13 mouse cellular contexts compared by ENCODE assay signal in the genomic region with DNA sequence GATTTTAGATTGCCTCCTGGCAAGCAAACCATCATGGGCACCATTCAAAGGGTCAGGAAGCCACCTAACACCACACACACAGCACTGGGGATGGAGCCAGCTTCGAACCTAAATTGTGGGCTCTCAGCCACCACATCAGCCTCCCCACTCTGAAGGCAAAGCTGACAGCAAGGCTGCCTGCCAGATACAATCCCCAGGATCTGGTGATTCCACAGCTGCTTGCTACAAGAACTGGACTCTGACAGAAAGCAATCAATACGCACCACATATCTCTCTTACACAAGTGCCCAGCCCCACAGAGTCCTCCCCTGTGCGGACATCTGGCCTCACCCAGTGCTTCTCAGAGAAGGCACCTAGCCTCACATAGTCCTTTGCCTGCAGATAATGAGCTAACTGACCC. TPM values are rescaled to one million over a fixed set of nuclear protein-coding genes. Genes with fewer than 3 reads are reported as not detected.
DNase-seq lines count a peak whose midpoint lies in the region; ATAC-seq and TF ChIP-seq lines count a peak whose summit lies in the region.
"Had no signal": no experiment of that assay in that cellular context is flagged by ENCODE, and none has a peak within 500 bp of the region (broad histone marks: within the 10 kb centered on the region; RNA-seq: fewer than 3 reads in every experiment).

No protein-coding gene starts in this region.

- no peak overlapping the region for H3K4me3 ChIP-seq in heart, embryonic 16.5 days (ENCODE audit: low read length)
- H3K4me3 ChIP-seq in G1E (ENCODE audit: low read depth, low read length): peak overlapping the region; percentile 63; the same call in 1 of the 2 replicates
- H3K4me3 ChIP-seq in liver, adult 2 months (ENCODE audit: insufficient read depth, low read depth, low read length): no peak overlapping the region
- H3K4me3 ChIP-seq in midbrain, embryonic 15.5 days: no peak overlapping the region
- H3K4me3 ChIP-seq: gastrocnemius, adult 2 months; layer of hippocampus, adult 2 months had no signal

- 11% methylated on average over 3 of the region's 3 CpGs for WGBS in heart, embryonic 16.5 days
- WGBS in liver, adult 2 months: 17% methylated on average over 3 of the region's 3 CpGs
- 73% methylated on average over 3 of the region's 3 CpGs for WGBS in midbrain, embryonic 15.5 days

- H3K9me3 ChIP-seq in heart, embryonic 16.5 days (replicated peaks; ENCODE audit: control insufficient read depth, low read length): no peaks in the 10 kb centered on the region
- H3K9me3 ChIP-seq in G1E (replicated peaks): no peaks in the 10 kb centered on the region
- H3K9me3 ChIP-seq in midbrain, embryonic 15.5 days: no peaks in the 10 kb centered on the region

- TF ChIP-seq CTCF in G1E (IDR thresholded peaks at IDR 0.05; ENCODE audit: low read depth, low read length): no peak
- TF ChIP-seq CTCF in liver, adult 2 months (IDR thresholded peaks at IDR 0.05; ENCODE audit: low read depth, low read length): no peak

- H3K27ac ChIP-seq in heart, embryonic 16.5 days (ENCODE audit: low read length): peak overlapping the region; percentile 77
- no peak overlapping the region for H3K27ac ChIP-seq in liver, adult 2 months (replicated peaks; ENCODE audit: insufficient read depth, low read depth, low read length)
- no peak overlapping the region for H3K27ac ChIP-seq in midbrain, embryonic 15.5 days
- H3K27ac ChIP-seq: gastrocnemius, adult 2 months; layer of hippocampus, adult 2 months had no signal

- ATAC-seq in heart, embryonic 16.5 days (replicated peaks; ENCODE audit: extremely low read depth, insufficient read depth, low FRiP score): peak; percentile 24; the same call in 1 of the 2 replicates
- ATAC-seq in G1E (ENCODE audit: extremely low read depth, insufficient number of reproducible peaks, low FRiP score, poor library complexity, severe bottlenecking): no peak
- ATAC-seq in midbrain, embryonic 15.5 days (replicated peaks): no peak

- peaks cover 51% of the 10 kb centered on the region for H3K4me1 ChIP-seq in heart, embryonic 16.5 days (ENCODE audit: control insufficient read depth, insufficient read depth, low read length)
- peaks cover 93% of the 10 kb centered on the region for H3K4me1 ChIP-seq in G1E (ENCODE audit: insufficient read depth, low read depth, low read length)
- H3K4me1 ChIP-seq in liver, adult 2 months (ENCODE audit: control insufficient read depth, insufficient read depth, low read length): peaks cover 3% of the 10 kb centered on the region; the same call in 1 of the 2 replicates
- 0 out of 2 replicates have a peak, but pooled peaks cover 4% of the 10 kb centered on the region for H3K4me1 ChIP-seq in midbrain, embryonic 15.5 days

- DNase-seq in heart, adult 8-10 months (ENCODE audit: low spot score): no peak
- DNase-seq in G1E (ENCODE audit: low spot score) (no peak), adipocyte (ENCODE audit: low spot score) (peak; percentile 23)
- peak; percentile 91 for DNase-seq in liver, adult 2 months (ENCODE audit: extremely low read depth, low read depth, low spot score)
- no peak for DNase-seq in thymus, postnatal 36 days
- DNase-seq in lung, postnatal 4 days: no peak
- DNase-seq: adrenal gland, postnatal 10 days; cerebellum, adult 18-20 months; gastrocnemius, adult 2 months; thymus, adult 2 months had no signal

- no peaks in the 10 kb centered on the region for H3K27me3 ChIP-seq in heart, embryonic 16.5 days (ENCODE audit: control insufficient read depth, insufficient read depth, low read length)
- peaks cover 6% of the 10 kb centered on the region; the same call in 1 of the 2 replicates for H3K27me3 ChIP-seq in G1E (ENCODE audit: insufficient read depth, low read length)
- H3K27me3 ChIP-seq in liver, adult 2 months (ENCODE audit: control insufficient read depth, insufficient read depth, low read length): no peaks in the 10 kb centered on the region
- no peaks in the 10 kb centered on the region for H3K27me3 ChIP-seq in midbrain, embryonic 15.5 days (replicated peaks)

- H3K4me2 ChIP-seq in heart, embryonic 16.5 days (ENCODE audit: low read depth, low read length): peak overlapping the region; percentile 31
- no peak overlapping the region for H3K4me2 ChIP-seq in midbrain, embryonic 15.5 days

- H3K9ac ChIP-seq in heart, embryonic 16.5 days (ENCODE audit: low read length): no peak overlapping the region
- no peak overlapping the region for H3K9ac ChIP-seq in liver, adult 2 months (ENCODE audit: low read depth, low read length)
- no peak overlapping the region for H3K9ac ChIP-seq in midbrain, embryonic 15.5 days

- no peak for TF ChIP-seq POLR2A in liver, adult 2 months (IDR thresholded peaks at IDR 0.05; ENCODE audit: extremely low read depth, insufficient read depth, low read length)

- H3K36me3 ChIP-seq in heart, embryonic 16.5 days (ENCODE audit: control insufficient read depth, insufficient read depth): no peaks in the 10 kb centered on the region
- peaks cover 39% of the 10 kb centered on the region for H3K36me3 ChIP-seq in G1E (replicated peaks)
- no peaks in the 10 kb centered on the region for H3K36me3 ChIP-seq in liver, adult 2 months (ENCODE audit: control insufficient read depth, insufficient read depth, low read length)
- H3K36me3 ChIP-seq in midbrain, embryonic 15.5 days (replicated peaks): no peaks in the 10 kb centered on the region

- no peaks in the 10 kb centered on the region for H3K79me2 ChIP-seq in liver, adult 2 months (ENCODE audit: control insufficient read depth, insufficient read depth, low read length)

RNA-seq across cellular contexts. Expression of a gene that starts 7.4 kb away (rescaled TPM):
- polyA plus RNA-seq in heart, embryonic 16.5 days (2015; fragmentation: Nextera tagmentation; extraction: Ambion mirVana): 96.2 and 130 TPM in 2 replicates
- total RNA-seq in heart, adult 8-10 months (2022): 1 to 10 TPM; 5.5 to 9.3 (median 7.7) TPM
- total RNA-seq in G1E (2014; fragmentation: Nextera tagmentation) (19.3 and 33.0 TPM in 2 replicates), G1E (2017) (45.1 and 46.8 TPM in 2 replicates)
- 145 and 178 TPM in 2 replicates for polyA plus RNA-seq in G1E (2012)
- total RNA-seq in liver, adult 2 months (2014; rRNA removed): 260 and 348 TPM in 2 replicates
- 452 and 472 TPM in 2 replicates for polyA plus RNA-seq in liver, adult 2 months (2012; rRNA removed)
- polyA plus RNA-seq in midbrain, embryonic 15.5 days (2015; fragmentation: Nextera tagmentation; extraction: Ambion mirVana): 33.6 and 35.8 TPM in 2 replicates

Comparison
In these comparisons a context has a peak if more than half of its experiments do, and no peak if none do; other contexts are left out.
1. DNase-seq: peak in adipocyte (single experiment) and liver, adult 2 months (single experiment); none in heart, adult 8-10 months (single experiment), G1E (single experiment), thymus, postnatal 36 days (0 of 2) and lung, postnatal 4 days (0 of 2).